Mouse (Mus musculus) ES-Bruce4 (cell line): ENCODE results near the gene Elp4.

Experiments
- CTCF ChIP-seq: IDR thresholded peaks from one replicate; pipeline ENCODE4 v1.8.1; 2011; ENCODE audit warnings: low read depth, low read length
- POLR2A ChIP-seq: IDR thresholded peaks from one replicate; pipeline ENCODE4 v1.8.1; 2011; ENCODE audit warnings: low read length; ENCODE audit not compliant: insufficient read depth

GRCm38 (mm10) chr2:105786986-105787385, 117.4 kb downstream of the Elp4 start:
- TF ChIP-seq CTCF, result no peak
- no peak for TF ChIP-seq POLR2A
